Mouse (Mus musculus) layer of hippocampus, postnatal 25 days (tissue): Measurements from ENCODE around the gene Cep162. TPM values are rescaled to one million over a fixed set of nuclear protein-coding genes. Genes with fewer than 3 reads are reported as not detected.

Experiments used
- DNase-seq, 2 experiments: peaks; one replicate each; pipeline ENCODE4 v3.0.0; 2022; ENCODE audit warnings: mixed read lengths in 2 of 2, low spot score in 1 of 2; ENCODE audit errors: extremely low spot score in 1 of 2
- total RNA-seq, 2 experiments: library from RNA; stranded (reverse); gene quantifications; 2 replicates each; pipeline ENCODE4 v1.2.3; 2021

Gene Cep162
- 10 to 100 TPM in 1 of 2 experiments, 1 to 10 TPM in 1; 7.6 to 11.4 TPM for total RNA-seq

GRCm38 (mm10) chr9:87254903-87255695, at the start of gene Cep162:
Gene Cep162, minus strand, starts transcription at chr9:87255536.
- DNase-seq: peak; percentile 73 to 86

- no peak for DNase-seq
Observed at GRCm38 (mm10) chr9:87303196-87303595, 47.9 kb upstream of the Cep162 start.

GRCm38 (mm10) chr9:87298900-87299299, 43.6 kb upstream of the Cep162 start:
- DNase-seq: peak; percentile 10 to 24

- no peak for DNase-seq
Observed at GRCm38 (mm10) chr9:87297522-87297921, 42.2 kb upstream of the Cep162 start.

GRCm38 (mm10) chr9:87255696-87256030, 327 bp upstream of the Cep162 start:
- DNase-seq: no peak

GRCm38 (mm10) chr9:87248118-87248517, 7.2 kb downstream of the Cep162 start:
- DNase-seq: no peak

- no peak for DNase-seq
Observed at GRCm38 (mm10) chr9:87247678-87248077, 7.7 kb downstream of the Cep162 start.

GRCm38 (mm10) chr9:87213204-87213603, 42.1 kb downstream of the Cep162 start:
- DNase-seq: no peak

GRCm38 (mm10) chr9:87210830-87211339, 44.5 kb downstream of the Cep162 start:
- DNase-seq: no peak

GRCm38 (mm10) chr9:87202431-87202830, 52.9 kb downstream of the Cep162 start:
- DNase-seq: no peak

- no peak for DNase-seq
Observed at GRCm38 (mm10) chr9:87200919-87201318, 54.4 kb downstream of the Cep162 start.

- DNase-seq: no peak
Observed at GRCm38 (mm10) chr9:87200426-87200825, 54.9 kb downstream of the Cep162 start.

- DNase-seq: no peak
Observed at GRCm38 (mm10) chr9:87198036-87198435, 57.3 kb downstream of the Cep162 start.

GRCm38 (mm10) chr9:87197277-87197676, 58.1 kb downstream of the Cep162 start:
- DNase-seq: no peak

- DNase-seq: no peak
Observed at GRCm38 (mm10) chr9:87193721-87194120, 61.6 kb downstream of the Cep162 start.

- DNase-seq: no peak
Observed at GRCm38 (mm10) chr9:87187336-87187735, 68.0 kb downstream of the Cep162 start.

GRCm38 (mm10) chr9:87182231-87182630, 73.1 kb downstream of the Cep162 start:
- no peak for DNase-seq

GRCm38 (mm10) chr9:87178534-87178933, 76.8 kb downstream of the Cep162 start:
- DNase-seq: no peak

- no peak for DNase-seq
Observed at GRCm38 (mm10) chr9:87171517-87171916, 83.8 kb downstream of the Cep162 start.

- no peak for DNase-seq
Observed at GRCm38 (mm10) chr9:87170891-87171290, 84.4 kb downstream of the Cep162 start.

GRCm38 (mm10) chr9:87169144-87169543, 86.2 kb downstream of the Cep162 start:
- no peak for DNase-seq

- no peak for DNase-seq
Observed at GRCm38 (mm10) chr9:87168051-87168450, 87.3 kb downstream of the Cep162 start.
